Comparison of ENCODE assay signal across 12 mouse cellular contexts in the genomic region with DNA sequence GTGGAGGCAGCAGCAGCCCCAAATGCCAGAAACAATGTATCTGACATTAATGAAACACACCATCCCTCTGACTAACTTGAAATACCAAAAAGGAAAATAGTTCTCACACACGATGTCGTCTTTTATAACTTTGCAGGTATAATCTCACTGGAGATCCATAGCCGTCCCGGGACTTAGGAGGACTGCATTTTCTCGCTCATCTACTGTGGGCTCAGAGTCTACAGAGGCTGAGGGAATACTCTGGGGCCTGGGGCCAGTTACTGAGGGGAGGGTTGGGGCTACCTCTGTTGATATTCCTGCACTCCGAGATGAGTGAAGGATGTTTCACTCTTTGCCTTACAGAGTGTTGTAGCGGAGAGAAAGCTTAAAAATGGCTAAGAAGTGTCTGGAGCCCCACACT. TPM values are rescaled to one million over a fixed set of nuclear protein-coding genes. Genes with fewer than 3 reads are reported as not detected.
DNase-seq lines count a peak whose midpoint lies in the region; ATAC-seq and TF ChIP-seq lines count a peak whose summit lies in the region.
"Had no signal": no experiment of that assay in that cellular context is flagged by ENCODE, and none has a peak within 500 bp of the region (broad histone marks: within the 10 kb centered on the region; RNA-seq: fewer than 3 reads in every experiment).

No protein-coding gene starts in this region.

- H3K9me3 ChIP-seq in kidney, embryonic 14.5 days (ENCODE audit: control insufficient read depth, low read length): no peaks in the 10 kb centered on the region
- no peaks in the 10 kb centered on the region for H3K9me3 ChIP-seq in intestine, embryonic 15.5 days
- no peaks in the 10 kb centered on the region for H3K9me3 ChIP-seq in neural tube, embryonic 12.5 days

- peaks cover 6% of the 10 kb centered on the region; the same call in 1 of the 2 replicates for H3K4me1 ChIP-seq in kidney, embryonic 14.5 days (ENCODE audit: control insufficient read depth, insufficient read depth, low read length)
- peaks cover 5% of the 10 kb centered on the region; the same call in 1 of the 2 replicates for H3K4me1 ChIP-seq in embryonic fibroblast, embryonic 13.5 days (ENCODE audit: control insufficient read depth, insufficient read depth, low read length)
- H3K4me1 ChIP-seq in intestine, embryonic 15.5 days (replicated peaks): 0 out of 2 replicates have a peak, but pooled peaks cover 3% of the 10 kb centered on the region
- H3K4me1 ChIP-seq in neural tube, embryonic 12.5 days: peaks cover 6% of the 10 kb centered on the region; the same call in 1 of the 2 replicates

- peak; percentile 17; the same call in 1 of the 2 replicates for TF ChIP-seq POLR2A in embryonic fibroblast, embryonic 13.5 days (IDR thresholded peaks at IDR 0.05; ENCODE audit: low read depth, low read length)

- no peak for ATAC-seq in kidney, embryonic 14.5 days (ENCODE audit: low FRiP score, low TSS enrichment)
- no peak for ATAC-seq in intestine, embryonic 15.5 days
- ATAC-seq in neural tube, embryonic 12.5 days (ENCODE audit: low FRiP score, low read depth): no peak

- peak overlapping the region; percentile 94 for H3K9ac ChIP-seq in kidney, embryonic 14.5 days (ENCODE audit: low read depth, low read length)
- no peak overlapping the region for H3K9ac ChIP-seq in intestine, embryonic 15.5 days
- no peak overlapping the region for H3K9ac ChIP-seq in neural tube, embryonic 12.5 days

- peak overlapping the region; percentile 72 for H3K4me2 ChIP-seq in kidney, embryonic 14.5 days (replicated peaks; ENCODE audit: low read depth, low read length)
- H3K4me2 ChIP-seq in intestine, embryonic 15.5 days (replicated peaks): peak overlapping the region; percentile 88
- H3K4me2 ChIP-seq in neural tube, embryonic 12.5 days (replicated peaks): peak overlapping the region; percentile 90

- WGBS in kidney, embryonic 14.5 days: 25% methylated on average over 7 of the region's 7 CpGs
- 21% methylated on average over 7 of the region's 7 CpGs for WGBS in intestine, embryonic 15.5 days
- 21% methylated on average over 7 of the region's 7 CpGs for WGBS in neural tube, embryonic 12.5 days

- no peak for TF ChIP-seq CTCF in embryonic fibroblast, embryonic 13.5 days (IDR thresholded peaks at IDR 0.05; ENCODE audit: borderline replicate concordance, insufficient read depth, low read length)

- H3K27me3 ChIP-seq in kidney, embryonic 14.5 days (ENCODE audit: control insufficient read depth, insufficient read depth, low read length): no peaks in the 10 kb centered on the region
- 0 out of 2 replicates have a peak, but pooled peaks cover 12% of the 10 kb centered on the region for H3K27me3 ChIP-seq in intestine, embryonic 15.5 days (replicated peaks)
- H3K27me3 ChIP-seq in neural tube, embryonic 12.5 days (replicated peaks): no peaks in the 10 kb centered on the region

- DNase-seq in kidney, adult 18-20 months: no peak
- DNase-seq in layer of hippocampus, postnatal 25 days (ENCODE audit: extremely low spot score in 1 of 2, low spot score in 1 of 2): no peak
- no peak for DNase-seq in thymus, postnatal 14 days
- no peak for DNase-seq in cerebellum, postnatal 4 days (ENCODE audit: low spot score in 2 of 2)
- DNase-seq: adrenal gland, postnatal 36 days; lung, postnatal 14 days; thymus, adult 18-20 months had no signal

- no peak overlapping the region; the same call in 1 of the 2 replicates for H3K4me3 ChIP-seq in kidney, embryonic 14.5 days (ENCODE audit: low read length)
- peak overlapping the region; percentile 81 for H3K4me3 ChIP-seq in embryonic fibroblast, embryonic 13.5 days (ENCODE audit: insufficient read depth, low read length)
- H3K4me3 ChIP-seq in intestine, embryonic 15.5 days (replicated peaks): peak overlapping the region; percentile 77; the same call in 1 of the 2 replicates
- 0 out of 2 replicates have a peak overlapping the region, but pooled peaks have one; percentile 82 for H3K4me3 ChIP-seq in neural tube, embryonic 12.5 days

- H3K27ac ChIP-seq in kidney, embryonic 14.5 days (ENCODE audit: low read depth, low read length): no peak overlapping the region
- peak overlapping the region; percentile 76 for H3K27ac ChIP-seq in embryonic fibroblast, embryonic 13.5 days (ENCODE audit: insufficient read depth, low read length)
- 0 out of 2 replicates have a peak overlapping the region, but pooled peaks have one; percentile 36 for H3K27ac ChIP-seq in intestine, embryonic 15.5 days
- H3K27ac ChIP-seq in neural tube, embryonic 12.5 days: no peak overlapping the region

- H3K36me3 ChIP-seq in kidney, embryonic 14.5 days (ENCODE audit: control insufficient read depth, insufficient read depth, low read length): no peaks in the 10 kb centered on the region
- H3K36me3 ChIP-seq in intestine, embryonic 15.5 days: no peaks in the 10 kb centered on the region
- H3K36me3 ChIP-seq in neural tube, embryonic 12.5 days: no peaks in the 10 kb centered on the region
- H3K36me3 ChIP-seq: G1E had no signal

RNA-seq across cellular contexts. Expression of gene Gli3, which starts 1.1 kb away (rescaled TPM):
- polyA plus RNA-seq in kidney, embryonic 14.5 days (2014; fragmentation: Nextera tagmentation; extraction: Ambion mirVana): 18.0 and 19.4 TPM in 2 replicates
- 41.8 and 64.3 TPM in 2 replicates for polyA plus RNA-seq in embryonic fibroblast, embryonic 13.5 days (2011; ENCODE audit: insufficient read length, low read depth, missing spikeins)
- polyA plus RNA-seq in intestine, embryonic 15.5 days (2015; fragmentation: Nextera tagmentation; extraction: Ambion mirVana): 13.4 and 14.0 TPM in 2 replicates
- polyA plus RNA-seq in neural tube, embryonic 12.5 days (2016; fragmentation: Nextera tagmentation; extraction: Ambion mirVana): 21.7 and 22.4 TPM in 2 replicates
- total RNA-seq in layer of hippocampus, postnatal 25 days (2021): 1 to 10 TPM; 8.1 to 9.1 TPM
- polyA plus RNA-seq: G1E had no signal

Comparison
In these comparisons a context has a peak if more than half of its experiments do, and no peak if none do; other contexts are left out.
1. H3K27ac ChIP-seq: peak in embryonic fibroblast, embryonic 13.5 days (single experiment) and intestine, embryonic 15.5 days (single experiment); none in kidney, embryonic 14.5 days (single experiment) and neural tube, embryonic 12.5 days (single experiment).
2. Peak in every context shown above with its lines, with median percentiles within 50 percentile points of each other: H3K4me2 ChIP-seq.